Mouse (Mus musculus): ENCODE measurements at regions not wholly inside any gene's neighbourhood (a gene's known extent, or its start where the extent isn't known, plus 50 kb on each side); places are given as distances from the start of the nearest gene placed in this dataset.
A peak's percentile ranks its signal among the peaks of the same experiment; 100 is the strongest.

- DNase-seq (ENCODE audit: inconsistent ontology term) = peak; percentile 54
These were observed 350.7 kb upstream of the Rasa1 start for GRCm38 (mm10) chr13:85639376-85640229.

DNA sequence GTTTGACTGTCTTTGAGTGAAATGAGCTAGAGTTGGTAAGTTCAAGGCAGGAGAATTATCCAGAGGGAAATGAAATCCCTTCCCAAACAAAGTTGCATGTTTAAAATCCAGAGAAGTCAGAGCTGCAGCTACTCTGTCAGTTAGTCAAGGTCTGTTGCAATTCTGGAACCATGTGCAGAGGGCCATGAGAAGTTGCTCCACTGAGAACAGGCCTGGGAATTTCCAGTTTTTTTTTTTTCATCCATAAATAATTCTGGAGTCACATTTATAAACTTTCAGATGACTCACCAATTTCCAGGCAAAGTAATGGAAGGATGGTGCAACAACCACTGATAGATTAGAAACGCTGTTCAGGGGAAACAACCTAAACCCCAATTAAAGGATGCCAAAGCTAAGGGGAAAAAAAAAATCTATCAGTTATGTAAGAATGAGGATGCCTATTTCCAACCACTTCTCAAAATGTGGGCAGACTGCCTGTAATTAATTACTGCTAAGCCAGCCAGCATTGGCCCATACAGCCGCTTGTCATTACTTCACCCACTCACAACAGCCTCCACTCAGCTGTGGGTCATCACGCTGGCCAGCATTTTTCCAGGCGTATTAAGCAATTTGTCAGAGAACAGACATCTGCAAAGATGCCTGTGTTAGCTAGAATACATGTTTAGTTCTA is 340.7 kb upstream of the Rasa1 start:
- DNase-seq (ENCODE audit: inconsistent ontology term) = peak; percentile 92

Data from Muller cell, postnatal 12 days (primary cell).